Mouse (Mus musculus): Measurements from ENCODE around the gene Cep83.

Cep83 gene

DNA sequence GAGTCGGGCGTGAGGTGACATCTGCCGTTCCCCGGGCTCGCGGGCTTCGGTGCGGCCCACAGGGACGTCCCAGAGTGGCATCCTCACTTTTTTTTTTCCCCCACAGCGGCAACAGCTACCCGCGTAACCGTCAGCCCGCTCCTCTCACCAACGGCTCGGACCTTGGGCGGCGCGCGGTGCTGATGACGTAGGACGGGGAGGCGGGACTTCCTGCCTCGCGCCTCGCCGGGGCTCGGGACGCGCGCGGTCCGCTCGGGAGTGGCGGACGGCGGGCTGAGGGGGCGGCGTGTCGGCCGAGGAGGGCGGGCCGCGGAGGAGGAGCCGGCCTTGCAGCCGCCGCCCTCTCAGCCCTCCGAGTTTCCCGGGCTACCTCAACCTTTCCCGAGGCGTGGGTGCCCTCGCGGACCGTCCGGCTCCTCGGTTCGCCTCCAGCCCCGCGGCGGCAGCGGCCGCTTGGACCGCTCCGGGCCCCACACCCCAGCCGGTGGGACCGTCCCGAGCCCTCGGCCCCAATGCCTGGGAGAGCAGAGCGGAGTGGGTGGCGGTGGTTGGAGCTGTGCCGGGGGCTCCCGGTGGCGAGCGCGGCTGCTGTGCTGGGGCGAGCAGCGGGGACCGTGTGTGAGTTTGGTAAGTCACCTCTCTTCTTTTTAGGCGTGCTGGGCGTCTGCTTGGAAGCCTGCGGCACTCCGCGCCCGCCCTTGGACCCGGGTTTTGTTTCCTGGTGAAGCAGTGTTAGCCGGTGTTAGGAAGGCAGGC is at the start of gene Cep83:
Gene Cep83 (plus strand): TSS at position 235 of the 756 bp plus-strand sequence.
- DNase-seq (ENCODE audit: low spot score in 2 of 2), result peak; percentile 85 to 88

DNA sequence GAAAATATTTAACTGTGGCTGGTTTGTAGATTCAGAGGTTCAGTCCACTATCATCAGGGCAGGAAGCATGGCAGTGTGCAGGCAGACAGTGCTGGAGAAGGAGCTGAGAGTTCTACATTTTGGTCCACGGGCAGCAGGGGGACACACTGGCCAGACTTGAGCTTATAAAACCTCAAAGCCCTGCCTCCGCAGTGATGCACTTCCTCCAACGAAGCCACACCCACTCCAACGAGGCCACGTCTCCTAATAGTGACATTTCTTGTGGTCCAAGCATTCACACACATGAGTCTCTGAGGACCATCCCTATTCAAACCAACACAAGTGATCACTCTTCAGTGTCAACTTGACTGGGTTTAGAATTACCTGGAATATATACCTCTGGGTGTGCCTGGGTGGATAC is 49.2 kb upstream of the Cep83 start:
- DNase-seq (ENCODE audit: low spot score in 2 of 2), result peak; percentile 29 to 45

DNA sequence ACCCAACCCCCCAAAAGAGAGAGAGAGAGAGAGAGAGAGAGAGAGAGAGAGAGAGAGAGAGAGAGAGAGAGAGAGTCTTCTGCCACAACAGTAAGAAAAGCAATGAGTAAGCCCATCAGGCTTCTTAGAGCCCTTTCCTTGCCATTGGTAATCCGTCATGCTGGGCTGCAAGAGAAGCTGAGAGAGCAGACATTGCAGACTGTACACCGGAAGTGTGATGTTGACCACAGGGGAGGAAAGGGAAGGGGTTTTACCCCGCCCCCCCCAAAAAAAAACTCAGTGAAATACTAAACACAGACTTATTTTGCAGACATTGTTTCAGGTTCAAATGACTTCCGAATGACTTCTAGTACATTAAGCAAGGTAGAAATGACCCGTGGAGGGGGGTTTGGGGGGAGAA is 48.4 kb upstream of the Cep83 start:
- DNase-seq (ENCODE audit: low spot score in 2 of 2), result peak in 1 of 2 experiments; percentile 11

DNA sequence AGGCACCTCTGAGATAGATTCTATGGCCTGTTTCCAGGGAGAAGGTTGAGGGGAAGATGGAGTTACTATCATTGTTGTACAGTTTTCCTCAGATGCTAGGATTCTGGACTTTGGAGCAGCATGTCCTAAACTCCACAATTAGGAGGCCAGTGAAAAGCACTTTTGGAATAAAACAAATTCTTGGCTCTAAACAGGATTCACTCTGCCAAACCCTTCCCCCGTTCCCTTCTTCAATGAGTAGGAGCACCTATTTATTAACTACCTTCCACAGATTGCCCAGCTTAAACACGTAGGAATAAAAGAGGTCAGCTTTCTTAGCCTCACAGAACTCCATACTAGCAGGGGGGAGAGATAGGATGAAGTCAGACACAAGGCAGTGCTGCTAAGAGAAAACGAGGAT is 24.4 kb upstream of the Cep83 start:
- DNase-seq (ENCODE audit: low spot score in 2 of 2), result no peak

DNA sequence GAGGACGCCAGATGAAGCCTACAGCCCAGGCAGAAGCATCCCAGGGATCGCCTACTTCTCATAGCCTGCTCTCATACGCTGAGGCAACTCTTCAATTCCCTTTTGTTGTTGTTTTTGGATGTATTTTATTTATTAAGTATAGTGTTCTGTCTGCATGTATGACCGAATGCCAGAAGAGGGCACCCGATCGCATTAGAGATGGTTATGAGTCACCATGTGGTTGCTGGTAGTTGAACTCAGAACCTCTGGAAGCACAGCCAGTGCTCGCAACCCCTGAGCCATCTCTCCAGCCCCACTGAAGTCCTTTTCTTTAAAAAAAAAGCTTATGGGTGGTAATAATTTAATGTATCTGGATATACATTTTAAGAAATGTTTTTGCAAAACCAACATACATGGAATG is 24.0 kb upstream of the Cep83 start:
- DNase-seq (ENCODE audit: low spot score in 2 of 2), result no peak

DNA sequence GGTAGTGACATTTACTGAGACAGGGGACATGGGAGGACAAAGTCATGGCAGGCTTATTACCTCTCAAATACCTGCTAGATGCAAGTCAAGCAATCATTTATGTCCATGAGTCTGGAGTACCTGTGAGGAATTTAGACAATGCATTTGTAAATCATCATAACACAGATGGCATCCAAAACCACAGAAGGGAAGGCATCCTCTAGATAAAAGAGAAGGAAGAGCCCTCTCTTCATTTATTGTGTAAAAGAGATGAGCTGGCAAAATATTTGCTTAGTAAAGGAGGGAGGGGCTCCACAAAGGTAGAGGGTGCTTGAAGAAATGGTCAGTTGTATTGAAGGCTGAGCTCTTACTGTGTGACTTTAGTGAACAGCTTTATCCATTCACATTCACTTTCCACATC is 20.3 kb upstream of the Cep83 start:
- no peak for DNase-seq (ENCODE audit: low spot score in 2 of 2)

DNA sequence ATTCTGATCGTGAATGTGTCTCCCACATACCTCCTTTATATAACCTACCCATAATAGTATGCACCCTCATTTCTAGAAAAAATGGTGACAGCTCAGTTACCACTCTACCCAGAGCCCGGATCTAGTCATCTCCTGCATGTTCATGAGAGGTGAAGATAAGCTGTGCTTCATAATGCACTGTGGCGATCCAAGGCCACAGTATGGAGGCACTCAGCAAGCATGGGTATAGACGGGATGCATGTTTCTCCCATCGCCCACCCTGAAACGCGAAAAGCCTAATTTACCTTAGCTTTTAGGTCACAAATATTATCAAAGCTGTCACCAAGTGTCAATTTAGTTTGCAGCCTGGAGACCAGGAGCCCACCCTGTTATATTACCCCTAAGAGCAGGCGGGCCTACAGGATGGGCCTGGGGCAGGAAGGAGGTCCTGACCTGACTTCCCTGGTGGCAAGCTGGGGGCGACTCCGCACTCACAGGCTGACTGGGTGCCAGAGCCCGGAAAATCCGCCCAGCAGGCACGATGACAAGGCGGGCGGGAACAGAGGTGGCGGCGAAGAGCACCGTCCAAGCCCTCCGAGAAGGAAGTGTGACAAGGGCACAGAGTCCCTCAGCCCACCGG is 544 bp upstream of the Cep83 start:
- no peak for DNase-seq (ENCODE audit: low spot score in 2 of 2)

DNA sequence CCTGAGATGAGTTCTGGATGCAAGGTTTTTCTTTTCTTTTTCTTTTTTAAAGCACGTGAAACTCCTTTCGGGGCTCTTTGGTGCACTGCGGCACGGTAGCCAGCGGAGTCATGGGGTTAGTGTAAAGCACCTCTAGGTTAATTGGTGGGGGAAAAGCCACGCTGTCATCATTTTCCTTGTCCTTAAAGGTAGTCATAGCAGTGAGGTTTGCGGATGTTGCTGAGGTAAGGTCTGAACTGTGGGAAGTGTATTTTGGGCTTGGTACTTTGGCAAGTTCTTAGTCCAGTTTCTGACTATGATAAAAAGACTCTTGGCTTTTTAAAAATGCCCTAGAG is 689 bp downstream of the Cep83 start:
- peak in 1 of 2 experiments; percentile 29 for DNase-seq (ENCODE audit: low spot score in 2 of 2)

DNA sequence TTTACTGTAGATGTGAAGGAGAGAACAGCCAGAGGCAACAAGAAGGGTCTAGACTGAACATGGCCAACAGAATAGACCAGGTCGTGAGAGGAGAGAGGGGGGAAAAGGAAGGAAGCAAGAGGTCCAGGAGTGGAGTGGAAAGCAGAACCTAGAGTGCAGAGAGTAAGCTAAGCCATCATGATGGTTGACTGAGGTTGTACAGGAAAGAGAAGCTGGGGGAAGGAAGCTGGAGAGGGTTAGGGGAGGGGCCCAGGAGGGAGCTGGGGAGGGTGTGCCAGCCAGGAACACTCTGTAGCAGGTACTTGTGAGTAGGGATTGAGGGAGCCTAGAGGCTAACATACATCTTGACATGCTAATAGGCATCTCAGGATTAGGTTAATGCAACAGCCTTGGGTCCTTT is 1.9 kb downstream of the Cep83 start:
- no peak for DNase-seq (ENCODE audit: low spot score in 2 of 2)

DNA sequence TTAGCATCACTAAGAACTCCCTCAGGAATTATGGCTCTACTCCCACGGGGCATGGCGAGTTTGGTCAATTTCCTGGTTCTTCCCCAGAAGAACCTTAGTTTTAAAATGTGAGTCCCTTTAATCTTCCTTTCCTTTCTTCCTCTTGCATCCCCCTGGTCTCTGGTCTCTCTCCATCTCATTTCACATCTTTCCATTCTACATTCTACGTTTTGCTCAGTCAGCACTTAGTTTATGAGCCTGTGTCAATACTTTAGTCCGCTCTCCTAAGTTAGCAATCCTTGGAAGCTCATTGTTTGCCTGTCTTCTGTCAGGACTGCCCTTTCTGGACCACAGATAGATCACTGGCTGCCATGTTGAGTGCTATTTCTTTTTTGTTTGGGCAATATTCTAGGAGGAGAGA is 3.7 kb downstream of the Cep83 start:
- no peak for DNase-seq (ENCODE audit: low spot score in 2 of 2)

DNA sequence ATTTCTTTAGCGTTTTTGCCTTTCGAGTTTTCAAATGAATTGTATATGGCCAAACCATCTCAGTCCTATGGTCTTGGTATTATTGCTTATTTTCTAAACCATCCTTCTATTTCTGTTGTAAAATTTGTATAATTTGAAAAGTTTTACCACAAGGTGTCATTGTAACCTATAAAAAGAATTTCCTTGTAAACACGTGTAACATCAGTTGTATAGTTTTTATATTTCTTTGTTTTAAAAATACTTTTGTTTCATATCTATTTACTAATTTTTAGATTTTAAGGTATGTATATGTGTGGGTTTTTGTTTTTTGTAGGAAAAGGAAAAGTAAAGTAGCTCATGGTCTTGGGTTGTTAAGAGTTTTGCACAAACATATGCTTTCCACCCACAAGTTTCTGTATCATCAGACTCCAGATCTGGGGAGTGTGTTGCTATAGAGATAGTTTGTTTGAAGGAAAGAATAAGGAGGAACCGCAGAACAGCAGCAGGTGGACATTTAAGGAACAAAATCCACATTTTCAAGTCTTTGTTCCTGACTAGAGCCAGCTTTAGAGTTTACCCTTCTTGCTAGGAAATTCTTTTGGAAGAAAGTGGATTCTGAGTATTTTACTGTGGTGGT is 17.3 kb downstream of the Cep83 start:
- no peak for DNase-seq (ENCODE audit: low spot score in 2 of 2)

DNA sequence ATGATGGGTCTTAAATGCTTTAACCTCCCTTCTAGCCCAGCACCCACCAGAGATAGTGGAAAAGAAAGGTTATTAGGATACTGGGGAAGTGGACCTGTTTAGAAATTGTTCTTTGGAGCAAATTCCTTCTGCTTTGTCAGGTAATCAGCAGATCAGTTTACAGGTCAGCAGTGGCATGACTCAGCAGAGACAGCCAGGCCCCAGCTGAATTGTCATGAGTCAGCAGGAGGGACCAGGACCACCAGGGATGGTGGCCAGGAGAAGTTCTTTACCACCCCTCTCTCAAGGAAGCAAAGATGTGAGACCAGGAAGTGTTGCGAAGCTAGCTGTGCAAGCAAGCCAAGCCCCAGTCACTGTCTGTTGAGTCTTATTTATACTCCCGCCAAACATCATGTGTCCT is 18.2 kb downstream of the Cep83 start:
- DNase-seq (ENCODE audit: low spot score in 2 of 2), result no peak

DNA sequence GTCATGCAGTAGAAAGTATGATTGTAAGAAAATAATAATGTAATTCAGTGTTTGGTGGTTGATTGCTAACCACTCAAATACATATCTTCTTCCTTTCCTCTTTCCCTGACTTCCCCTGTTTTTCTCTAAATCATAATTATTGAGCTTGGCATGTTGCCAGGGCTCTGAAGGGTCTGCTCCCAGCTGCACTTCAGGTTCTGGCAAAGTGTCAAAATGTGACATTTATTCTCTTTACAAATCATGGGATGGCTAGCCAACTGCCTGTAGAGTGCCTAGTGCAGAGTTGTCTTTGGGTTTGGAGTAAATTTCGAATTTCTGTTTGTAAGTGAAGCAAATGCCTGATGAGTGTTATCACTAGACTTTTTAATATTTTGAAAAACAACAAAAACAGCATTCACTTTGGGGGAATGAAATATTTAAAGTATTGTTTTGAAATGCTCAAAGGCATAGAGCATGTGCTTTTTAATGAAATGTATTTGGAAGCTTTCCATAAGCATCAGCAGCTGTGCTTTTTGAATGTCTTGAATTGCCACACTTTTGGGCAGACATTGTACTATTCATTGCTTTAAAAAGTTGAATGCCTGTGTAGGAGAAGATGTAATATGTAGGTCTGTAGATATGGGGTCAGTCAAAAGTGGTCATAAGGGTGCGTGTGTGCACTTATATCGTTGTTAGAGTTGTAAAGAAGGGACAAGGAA is 21.3 kb downstream of the Cep83 start:
- no peak for DNase-seq (ENCODE audit: low spot score in 2 of 2)

DNA sequence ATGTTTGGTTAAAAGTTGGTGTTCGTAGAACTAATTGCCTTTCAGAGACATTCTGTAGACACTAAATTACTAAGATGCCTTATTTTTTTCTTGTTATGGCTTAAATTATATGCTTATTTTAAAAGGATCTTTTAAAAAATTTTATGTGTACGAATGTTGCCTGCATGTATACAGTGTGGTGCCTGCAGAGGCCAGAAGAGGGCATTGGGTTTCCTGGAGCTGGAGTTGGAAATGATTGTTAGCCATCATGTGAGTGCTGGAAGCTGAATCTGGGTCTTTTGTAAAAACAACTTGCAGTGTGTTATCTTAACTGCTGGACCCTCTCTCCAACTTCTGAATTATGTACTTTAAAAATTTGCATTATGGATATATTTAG is 21.9 kb downstream of the Cep83 start:
- no peak for DNase-seq (ENCODE audit: low spot score in 2 of 2)

DNA sequence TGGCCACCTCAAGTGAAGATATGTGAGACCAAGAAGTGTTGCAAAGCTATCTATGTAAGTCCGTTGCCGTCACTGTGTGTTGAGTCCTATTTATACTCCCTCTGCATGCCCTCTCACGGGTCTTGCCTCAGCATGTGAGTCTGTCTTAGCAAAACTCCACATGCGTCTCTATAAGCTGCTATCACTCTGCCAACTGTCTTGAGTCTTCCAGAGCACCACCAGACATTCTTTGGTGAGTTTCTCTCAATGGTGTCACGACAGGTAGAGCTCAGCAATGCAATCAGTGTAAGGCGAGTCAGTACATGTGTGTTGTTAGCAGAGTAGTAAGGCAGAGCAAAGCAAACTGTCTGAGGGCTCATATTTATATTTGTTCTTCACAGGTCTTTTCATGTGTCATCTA is 31.8 kb downstream of the Cep83 start:
- no peak for DNase-seq (ENCODE audit: low spot score in 2 of 2)

DNA sequence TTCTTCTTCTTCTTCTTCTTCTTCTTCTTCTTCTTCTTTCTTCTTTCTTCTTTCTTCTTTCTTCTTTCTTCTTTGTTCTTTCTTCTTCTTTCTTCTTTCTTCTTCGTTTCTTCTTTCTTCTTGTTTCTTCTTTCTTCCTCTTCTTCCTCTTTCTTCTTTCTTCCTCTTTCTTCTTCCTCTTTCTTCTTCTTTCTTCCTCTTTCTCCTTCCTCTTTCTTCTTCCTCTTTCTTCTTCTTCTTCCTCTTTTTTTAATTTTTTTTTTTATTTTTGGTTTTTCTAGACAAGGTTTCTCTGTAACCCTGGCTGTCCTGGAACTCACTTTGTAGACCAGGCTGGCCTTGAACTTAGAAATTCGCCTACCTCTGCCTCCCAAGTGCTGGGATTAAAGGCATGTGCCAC is 39.6 kb downstream of the Cep83 start:
- DNase-seq (ENCODE audit: low spot score in 2 of 2), result peak in 1 of 2 experiments; percentile 7

DNA sequence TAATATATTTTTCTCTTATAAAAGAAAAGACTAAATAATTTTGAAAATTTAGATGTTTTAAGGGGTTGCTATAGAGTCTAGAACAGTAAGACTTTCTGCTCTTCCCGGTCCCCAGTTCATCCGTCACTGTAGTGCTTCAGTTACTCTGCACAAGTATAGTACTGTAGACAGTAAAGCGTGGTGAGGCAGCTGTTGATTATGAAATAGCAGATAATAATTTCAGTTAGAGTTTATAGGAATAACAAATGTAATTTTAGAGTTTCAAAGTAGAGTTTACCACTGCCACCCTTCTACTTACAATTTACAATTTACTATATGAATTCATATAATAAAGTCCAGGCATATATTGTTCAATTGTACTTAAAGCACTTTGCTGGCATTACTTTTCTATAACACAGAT is 42.0 kb downstream of the Cep83 start:
- no peak for DNase-seq (ENCODE audit: low spot score in 2 of 2)

DNA sequence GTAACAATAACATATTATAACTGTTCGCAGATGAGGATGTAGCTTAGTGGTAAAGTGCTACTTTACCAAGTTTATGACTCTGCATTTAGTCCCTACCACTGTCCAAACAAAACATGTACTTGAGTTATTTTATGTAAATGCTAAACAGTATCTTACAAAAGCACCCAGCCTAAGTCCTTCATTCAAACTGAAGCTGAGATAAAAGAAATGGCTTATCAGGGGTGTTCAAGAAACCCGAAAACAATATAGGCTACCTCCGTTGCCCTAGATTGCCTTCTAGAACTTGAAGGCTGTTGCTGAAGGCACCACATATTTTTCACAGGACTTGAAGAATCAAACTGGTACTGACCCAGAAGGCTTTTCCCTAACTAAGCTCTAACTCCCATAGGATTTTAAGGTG is 46.4 kb downstream of the Cep83 start:
- DNase-seq (ENCODE audit: low spot score in 2 of 2), result no peak

DNA sequence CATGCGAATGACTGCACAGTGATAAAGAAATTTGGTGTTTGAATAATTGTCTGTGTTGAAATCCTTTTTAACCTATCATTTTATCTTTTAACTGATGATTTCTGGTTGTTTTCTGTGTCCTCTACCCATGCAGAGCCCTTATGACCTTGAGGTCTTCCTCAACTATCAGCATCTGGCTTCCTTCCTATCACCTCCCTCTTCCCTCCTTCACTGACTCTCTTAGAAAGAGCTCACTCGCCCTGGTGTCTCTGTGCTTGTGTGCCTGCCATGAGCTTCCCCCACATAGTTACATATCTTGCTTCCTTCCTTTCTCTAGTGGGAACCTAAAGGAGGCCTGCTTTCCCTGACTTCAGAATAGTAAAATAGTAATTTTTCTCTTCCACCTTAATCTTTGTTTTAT is 51.8 kb downstream of the Cep83 start:
- DNase-seq (ENCODE audit: low spot score in 2 of 2), result no peak

DNA sequence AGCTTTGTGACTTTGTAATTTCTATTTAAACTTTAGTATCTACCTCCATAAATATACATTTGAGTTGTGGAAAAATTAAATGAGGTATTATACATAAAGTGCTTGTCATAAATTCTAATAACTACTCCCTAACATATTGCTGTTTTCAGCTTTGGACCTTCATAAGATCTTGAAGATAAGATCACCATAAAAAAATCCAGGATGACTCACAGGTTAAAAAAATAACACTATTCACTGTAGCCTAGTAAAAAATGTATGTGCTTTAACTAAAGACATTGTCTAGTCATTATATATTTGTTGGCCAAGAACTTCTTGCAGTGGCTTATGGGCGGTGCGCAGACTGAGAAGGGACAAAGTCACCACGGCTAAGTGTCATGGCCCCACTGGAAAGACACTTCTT is 53.0 kb downstream of the Cep83 start:
- DNase-seq (ENCODE audit: low spot score in 2 of 2), result no peak

DNA sequence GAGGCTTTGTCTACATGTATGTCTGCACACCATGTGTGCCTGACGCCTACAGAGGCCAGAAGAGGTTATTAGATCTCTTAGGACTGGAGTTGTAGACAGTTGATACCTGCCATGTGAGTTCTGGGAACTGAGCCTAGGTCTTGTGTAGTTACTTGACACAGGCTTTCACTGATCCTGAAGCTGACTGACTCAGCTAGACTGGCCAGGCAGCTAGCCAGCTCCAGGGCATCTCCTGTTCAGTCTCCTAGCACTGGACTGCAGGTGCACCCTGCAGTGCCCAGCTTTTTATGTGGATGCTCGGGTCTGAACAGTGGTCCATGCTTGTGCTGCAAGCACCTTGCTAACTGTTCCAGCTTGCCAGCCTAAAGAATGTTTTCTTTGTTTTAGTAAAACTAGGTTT is 58.6 kb downstream of the Cep83 start:
- DNase-seq (ENCODE audit: low spot score in 2 of 2), result no peak

DNA sequence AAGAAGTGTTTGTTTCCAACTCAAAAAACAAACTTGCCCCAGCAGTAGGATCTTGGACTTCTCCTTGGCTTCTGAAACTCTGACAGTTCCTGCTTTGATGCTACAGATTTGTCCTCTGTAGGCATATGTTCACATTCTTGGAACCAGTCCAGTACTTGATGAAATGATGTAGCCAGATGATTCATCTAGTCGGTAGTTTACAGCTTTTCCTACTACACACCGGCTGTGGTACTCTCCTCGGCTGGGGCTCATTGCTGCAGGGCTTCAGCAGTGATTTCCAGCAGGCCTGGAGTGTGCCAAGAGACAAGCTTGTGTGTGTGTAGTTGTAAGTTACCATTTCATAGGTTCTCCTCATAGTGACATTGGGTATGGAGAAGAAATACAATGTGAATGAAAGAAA is 83.0 kb downstream of the Cep83 start:
- DNase-seq (ENCODE audit: low spot score in 2 of 2), result no peak

DNA sequence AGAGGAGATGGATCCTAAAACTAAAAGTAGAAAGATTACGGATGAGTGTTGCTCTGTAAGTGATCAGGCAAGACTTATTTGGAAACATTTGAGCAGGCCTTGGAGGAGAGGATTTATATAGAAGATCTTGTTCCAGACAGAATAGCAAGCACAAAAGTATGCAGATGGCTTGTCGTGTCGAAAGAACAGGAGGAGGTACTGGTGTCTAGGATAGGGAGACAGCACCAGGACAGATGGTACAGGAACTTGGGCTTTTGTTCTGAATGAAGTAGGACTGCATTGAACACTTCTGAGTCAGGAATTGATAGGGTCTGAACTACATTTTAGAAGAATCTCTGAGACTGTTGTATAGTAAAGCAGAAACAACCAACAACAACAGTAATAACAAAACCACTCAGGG is 89.1 kb downstream of the Cep83 start:
- DNase-seq (ENCODE audit: low spot score in 2 of 2), result no peak

Data from natural killer cell, adult 2 months (primary cell).